Mouse (Mus musculus) 416B (cell line): Measurements from ENCODE around the gene Pde6d.
A peak's percentile ranks its signal among the peaks of the same experiment; 100 is the strongest.

Source experiments
- DNase-seq: peaks from one replicate; pipeline ENCODE4 v3.0.0; 2011; ENCODE audit warnings: low read depth

Pde6d gene

DNA sequence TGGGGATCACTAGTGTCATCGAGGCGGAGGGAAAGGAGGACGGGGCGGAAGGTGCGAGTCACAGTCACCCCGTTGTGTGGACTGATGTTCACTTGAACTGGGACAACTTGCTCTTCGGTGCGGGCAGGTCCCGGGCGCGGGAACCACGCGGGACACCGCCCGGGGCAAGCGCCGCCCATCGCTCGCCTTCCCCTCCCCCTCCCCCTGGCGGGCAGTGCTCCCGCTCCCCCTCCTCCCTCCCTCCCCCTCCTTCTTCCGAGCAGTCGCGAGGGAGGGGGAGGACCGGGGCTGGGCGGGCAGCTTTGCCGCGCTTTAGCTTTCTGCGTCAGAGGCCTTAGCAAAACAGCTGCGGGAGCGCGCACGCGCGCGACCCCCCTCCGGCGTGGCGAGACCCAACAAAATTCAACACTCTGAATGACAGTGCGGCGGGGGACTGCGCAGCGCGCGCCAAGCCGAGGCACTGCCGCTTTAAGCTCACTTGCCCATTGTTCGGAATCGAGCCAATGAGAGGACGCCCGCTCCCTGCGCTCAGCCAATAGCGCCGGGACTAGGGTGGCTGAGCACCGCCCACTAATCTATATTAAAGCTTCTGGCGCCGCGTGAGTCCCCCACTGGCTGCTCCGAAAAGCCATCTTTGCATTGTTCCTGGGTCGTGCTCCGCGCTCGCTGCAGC is 56.2 kb downstream of the Pde6d start, which contains the start of gene Ptma:
Ptma (plus strand) TSS at position 611 of the 673 bp plus-strand sequence.
- DNase-seq = peak; percentile 99

DNA sequence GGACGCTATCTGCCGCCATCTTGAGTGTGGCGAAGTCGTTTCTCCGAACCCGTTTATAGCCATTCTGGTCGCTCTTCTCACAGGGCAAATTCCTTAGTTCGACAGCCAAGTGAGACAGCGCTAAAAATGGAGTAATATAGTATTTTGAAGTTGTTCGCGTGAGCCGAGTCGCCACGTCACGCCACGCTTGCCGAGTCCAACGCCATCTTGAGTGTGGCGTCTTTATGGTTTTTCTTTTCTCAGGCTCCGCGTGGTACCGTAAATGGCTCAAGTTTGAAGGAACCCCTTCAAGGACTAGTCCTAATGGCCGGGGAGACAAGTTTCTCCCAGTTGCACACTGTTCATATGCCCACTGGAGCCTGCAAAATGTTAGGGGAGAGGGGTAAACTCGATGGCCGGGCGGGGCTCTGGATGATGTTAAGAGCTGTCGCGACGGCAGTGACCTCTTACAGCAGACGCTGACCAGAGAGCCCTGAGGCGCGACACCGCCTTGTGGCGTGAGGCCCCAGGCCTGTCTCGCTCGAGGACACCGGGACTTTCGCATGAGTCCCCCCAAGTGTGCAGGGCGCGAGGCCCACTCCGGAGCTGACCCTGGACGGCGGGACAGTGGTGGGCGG is 56.8 kb downstream of the Pde6d start:
- DNase-seq = peak; percentile 93

DNA sequence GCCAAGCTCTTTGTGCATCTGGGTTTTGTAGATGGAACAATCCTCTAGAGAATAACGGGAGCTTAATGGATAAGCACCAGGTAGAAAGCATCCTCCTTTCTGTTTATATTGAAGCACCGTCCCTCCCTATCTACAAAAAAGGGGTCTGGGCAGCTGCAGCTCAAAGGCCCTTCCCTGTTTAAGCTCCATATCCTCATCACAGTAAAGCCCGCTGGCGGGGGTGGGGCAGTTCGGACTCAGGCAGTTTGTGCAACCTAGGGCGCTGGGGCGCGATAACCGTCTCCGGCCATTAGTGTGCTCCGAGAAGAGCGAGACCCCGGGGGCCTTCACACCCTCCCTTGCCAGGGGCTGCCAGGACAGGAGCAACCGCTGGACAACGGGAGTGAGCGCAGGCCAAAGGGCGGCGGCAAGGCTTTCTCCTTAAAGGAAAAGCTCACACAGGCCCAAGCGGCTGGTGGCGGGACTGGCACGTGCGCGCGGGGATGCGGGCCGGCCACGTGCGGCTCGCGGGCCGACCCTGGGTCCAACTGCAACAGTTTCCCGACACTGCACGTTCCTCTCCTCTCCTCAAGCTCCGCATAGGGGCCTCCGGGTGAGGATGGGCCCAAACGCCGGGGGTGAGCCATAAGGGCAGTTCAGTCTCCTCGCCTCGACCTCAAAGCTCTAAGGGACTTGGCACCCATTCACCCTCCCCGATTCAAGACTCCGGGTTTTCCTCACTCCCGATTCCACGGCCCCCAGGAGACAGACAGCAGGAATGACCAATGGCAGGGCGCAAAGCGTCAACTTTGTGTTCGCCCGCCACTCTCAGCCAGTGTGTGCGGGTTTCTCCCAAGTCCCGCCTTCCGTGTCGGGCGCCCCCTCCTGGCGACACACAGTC is 57.6 kb downstream of the Pde6d start:
- peak; percentile 97 for DNase-seq

DNA sequence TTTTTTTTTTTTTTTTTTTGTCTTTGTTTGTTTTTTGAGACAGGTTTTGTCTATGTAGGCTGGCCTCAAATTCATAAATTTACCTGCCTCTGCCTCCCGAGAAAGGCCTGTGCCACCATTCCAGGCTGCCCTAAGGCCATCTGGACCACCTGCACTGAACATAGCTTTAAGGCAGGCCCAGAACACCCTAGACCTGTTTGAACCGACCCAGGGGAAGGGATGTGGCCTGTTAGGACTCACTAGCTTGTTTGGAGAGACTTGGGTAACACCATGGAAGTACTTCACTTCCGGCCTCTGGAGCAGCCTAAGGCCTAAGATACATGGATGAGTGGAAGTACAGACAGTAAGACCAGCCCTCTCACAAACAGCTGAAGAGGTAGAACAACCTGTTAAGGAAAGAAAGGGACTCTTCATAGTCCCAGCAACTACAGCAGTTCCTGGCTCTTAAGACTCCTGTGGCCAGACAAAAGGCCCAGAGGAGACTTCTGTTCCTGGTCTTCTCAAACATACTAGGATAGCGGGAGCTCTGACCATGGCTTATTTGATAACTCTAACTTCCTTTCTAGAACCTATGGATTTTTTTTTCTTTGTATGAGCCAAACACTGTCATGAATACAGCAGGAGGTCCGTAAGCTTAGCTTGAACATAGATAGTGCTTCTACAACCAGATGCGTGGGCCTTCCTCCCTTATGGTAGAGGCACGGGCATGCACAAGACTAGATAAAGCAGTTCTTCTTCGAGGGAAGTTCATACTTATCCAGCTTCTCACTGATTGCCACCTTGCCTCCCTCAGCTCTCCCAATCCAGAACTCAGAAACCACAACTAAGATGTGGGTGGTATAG is 58.4 kb downstream of the Pde6d start:
- DNase-seq = no peak

DNA sequence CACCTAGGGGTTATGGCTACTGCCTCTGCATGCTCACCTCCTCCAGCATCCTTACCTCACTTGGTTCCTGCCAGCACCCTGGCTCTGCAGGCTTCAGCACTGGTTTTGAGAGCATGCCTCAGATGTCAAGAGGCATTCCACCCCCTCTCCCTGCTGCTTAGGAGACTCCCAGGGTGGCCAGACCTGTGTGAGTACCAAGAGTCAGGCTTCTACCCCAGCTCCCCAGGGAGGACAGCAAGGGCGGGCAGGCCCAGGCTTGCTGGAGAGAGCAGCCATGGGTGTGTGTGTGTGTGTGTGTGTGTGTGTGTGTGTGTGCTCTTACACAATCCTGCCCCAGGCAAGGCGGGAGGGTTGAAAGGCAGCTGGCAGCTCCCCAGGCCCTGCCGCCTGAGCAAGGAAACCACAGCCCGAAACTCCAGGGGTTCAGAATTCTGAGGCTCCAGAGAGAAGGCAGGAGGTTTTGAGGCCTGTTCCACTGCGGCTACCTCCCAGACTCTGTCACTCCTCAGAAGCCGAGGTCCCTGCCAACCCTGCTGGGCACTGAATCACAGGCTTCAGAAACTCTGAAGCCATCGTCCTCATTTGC is 60.0 kb downstream of the Pde6d start:
- peak; percentile 87 for DNase-seq

DNA sequence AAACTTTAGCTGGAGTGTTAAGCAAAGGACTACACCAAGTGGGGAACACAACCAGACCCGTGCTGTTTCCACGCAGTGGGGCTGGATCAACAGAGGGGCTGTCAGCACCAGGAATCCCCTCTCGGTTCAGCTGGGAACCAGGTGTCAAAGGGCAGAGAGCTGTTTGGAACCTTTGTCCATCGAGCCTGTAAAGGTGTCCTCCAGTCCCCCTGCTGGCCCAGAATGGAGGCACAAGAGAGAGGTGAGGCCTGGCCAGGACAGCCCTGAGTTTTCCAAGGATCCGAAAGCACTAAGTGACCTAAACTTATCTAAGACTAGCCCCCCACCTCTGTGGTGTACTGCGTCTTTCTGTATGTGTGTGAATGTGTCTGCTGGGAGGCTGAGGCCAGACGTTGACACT is 62.1 kb downstream of the Pde6d start:
- DNase-seq = peak; percentile 26

DNA sequence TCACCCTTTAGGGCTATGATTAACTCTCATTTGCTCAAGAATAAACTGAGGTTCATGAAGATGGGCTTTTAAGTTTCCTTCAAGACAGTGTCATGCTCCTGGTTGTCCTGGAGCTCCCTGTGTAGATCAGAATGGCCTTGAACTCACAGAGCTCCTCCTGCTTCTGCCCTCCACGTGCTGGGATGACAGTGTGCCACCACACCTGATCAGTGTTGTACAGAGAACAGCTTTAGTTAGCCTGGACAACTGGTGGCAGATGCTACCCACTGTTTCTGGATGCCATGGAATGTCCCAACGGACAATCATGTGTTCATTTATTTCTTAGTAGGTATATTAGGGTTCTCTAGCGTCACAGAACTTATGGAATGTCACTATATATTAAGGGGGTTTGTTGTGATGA is 65.4 kb downstream of the Pde6d start:
- DNase-seq = no peak

DNA sequence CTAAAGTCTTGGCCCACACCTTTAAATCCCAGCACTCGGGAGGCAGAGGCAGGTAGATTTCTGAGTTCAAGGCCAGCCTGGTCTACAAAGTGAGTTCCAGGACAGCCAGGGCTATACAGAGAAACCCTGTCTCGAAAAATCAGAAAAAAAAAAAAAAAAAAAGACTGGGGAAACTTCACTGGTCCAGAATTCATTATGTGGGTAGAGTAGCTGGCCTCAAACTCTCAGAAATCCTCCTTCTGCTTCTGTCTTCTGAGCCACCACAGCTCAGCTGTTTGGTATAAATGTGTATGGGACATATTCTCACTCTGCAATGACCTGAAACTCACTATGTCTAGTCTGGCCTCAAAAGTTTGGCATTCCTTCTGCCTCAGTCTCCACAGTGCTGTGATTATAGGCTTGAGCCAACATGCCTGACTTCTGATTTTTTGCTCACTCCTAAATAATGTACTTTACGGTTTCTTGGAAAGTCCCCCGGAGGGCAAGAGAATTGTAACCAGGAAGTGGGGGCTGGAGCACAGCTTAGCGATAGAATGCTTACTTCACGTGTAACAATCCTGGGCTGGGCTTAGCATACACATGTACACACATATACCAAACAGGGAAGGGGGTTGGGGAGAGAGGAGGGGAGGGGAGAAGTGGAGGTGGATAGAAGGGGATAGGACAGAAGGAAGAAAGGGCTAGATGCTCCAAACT is 66.6 kb downstream of the Pde6d start:
- DNase-seq = no peak

DNA sequence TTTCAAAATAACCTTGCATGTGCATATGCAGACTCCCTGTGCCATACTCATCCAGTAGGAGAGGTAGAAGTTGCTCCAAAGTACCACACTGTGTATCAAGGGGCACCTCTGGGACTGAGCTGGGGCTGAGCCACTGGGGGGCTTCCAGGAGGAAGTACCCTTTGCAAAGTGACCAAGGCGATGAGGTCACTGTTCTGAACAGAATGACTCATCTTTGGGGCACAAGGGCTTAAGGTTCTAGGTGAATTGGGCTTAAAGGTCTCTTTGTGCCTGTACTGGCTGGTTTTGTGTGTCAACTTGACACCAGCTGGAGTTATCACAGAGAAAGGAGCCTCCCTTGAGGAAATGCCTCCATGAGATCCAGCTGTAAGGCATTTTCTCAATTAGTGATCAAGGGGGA is 69.4 kb downstream of the Pde6d start:
- peak; percentile 51 for DNase-seq

DNA sequence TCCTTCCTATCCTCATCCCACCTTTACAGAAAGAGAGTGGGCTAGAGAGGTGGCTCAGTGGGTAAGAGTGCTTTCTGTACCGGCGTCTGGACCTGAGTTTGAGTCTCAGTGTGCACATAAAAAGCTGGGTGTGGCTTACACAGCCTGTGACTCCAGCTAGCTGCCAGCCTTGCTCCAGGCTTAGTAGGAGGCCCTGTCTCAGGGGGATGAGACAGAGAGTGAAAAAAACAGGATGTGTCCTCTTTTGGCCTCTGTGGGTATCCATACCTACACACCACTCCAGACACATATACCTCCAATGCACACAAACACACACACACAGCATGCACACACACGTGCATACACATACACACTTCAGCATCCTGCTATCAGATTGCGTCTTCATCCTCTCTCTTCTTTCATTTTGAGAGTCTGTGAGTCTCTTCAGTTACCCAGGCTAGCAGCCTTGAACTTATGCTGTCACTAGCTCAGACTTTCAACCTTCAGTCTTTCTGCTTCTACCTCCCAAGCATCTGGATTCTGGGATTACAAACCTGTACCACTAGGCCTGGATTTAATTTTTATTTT is 70.2 kb downstream of the Pde6d start:
- DNase-seq = peak; percentile 33

DNA sequence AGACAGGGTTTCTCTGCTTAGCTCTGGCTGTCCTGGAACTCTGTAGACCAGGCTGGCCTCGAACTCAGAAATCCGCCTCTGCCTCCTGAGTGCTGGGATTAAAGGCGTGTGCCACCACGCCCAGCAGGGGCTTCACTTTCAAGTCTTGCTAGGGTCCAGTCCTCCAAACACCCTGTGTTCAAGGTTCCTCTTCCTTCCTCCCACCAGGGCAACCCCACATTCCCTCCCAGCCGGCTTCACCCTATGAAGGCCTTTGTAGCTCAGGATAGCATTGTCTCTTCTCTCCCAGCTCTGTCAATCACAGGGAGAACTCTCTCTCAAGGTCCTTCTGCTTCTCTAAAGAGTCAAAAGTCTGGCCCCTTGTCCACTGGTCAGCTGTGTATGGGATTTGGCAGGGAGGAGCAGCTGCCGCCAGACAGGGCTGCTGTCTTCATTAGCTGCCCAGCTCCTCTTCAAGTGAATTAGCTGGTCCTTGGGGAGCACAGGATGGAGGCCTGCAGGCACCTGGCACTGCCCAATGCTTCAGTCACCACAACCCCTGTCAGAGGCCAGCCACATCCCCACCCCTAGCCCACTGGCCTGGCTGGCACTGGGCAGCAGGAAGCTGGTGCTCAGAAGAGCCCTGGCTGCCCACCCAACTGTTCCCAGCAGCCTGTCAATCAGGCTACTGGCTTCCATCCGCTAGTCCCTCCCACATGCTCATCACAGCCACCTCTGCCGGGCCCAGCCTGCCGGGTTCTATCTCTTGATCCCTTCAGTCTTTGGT is 71.6 kb downstream of the Pde6d start:
- DNase-seq = peak; percentile 82

DNA sequence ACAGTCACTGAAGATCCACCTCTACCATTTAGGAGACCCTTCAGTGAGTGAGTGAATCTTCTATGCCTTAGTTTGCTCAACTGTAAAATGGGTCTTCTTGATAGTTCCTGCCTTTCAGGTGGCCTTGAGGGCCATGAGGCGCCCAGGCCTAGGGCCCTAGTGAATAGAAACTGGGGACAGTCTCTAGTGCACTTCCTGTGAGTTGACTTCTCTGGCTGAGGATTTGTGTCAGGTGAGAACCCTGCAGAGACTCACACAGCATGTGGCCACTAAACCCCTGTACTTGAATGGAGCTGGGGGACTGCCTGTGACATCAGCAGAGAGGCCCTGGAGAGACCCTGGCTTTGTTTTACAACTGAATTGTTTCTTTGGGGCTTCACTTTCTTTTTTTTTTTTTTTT is 72.2 kb downstream of the Pde6d start:
- peak; percentile 44 for DNase-seq

DNA sequence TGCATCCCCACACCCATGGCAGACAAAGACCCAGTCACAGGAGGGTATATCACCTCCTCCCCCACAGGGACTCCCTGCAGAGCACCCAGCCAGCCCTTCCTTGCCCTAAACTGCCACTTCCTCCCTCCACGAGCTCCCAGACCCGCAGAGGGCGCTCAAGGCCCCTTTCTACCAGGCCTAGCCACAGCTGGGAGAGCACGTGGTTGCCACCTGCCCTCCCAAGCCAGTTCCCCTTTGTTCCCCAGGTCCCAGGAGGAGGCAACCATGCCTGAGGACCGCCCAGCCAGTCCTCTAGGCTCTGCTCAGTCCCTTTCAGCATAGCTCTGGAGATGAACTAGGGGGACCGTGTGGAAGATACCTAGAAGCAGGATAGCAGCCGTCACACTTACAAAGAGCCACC is 73.0 kb downstream of the Pde6d start:
- DNase-seq = peak; percentile 96

DNA sequence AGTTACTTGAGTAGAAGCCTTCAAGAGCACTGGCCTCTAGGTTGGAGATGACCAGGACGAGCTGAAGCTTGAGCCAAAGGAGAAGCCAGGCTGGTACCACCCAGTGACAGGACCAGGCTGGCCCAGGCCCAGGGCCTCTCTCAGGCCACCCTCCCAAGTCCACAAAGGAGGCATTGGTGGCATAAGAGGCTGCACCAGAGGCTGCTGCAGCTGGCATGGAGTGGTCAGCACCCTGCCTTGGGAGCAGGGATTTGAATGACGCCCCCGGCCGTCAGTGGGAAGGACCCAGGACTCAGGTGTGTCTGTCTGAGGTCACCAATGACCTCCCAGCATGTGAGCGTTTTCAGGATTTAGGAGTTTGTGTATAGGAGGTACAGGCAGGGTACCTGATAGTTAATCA is 74.6 kb downstream of the Pde6d start:
- no peak for DNase-seq

DNA sequence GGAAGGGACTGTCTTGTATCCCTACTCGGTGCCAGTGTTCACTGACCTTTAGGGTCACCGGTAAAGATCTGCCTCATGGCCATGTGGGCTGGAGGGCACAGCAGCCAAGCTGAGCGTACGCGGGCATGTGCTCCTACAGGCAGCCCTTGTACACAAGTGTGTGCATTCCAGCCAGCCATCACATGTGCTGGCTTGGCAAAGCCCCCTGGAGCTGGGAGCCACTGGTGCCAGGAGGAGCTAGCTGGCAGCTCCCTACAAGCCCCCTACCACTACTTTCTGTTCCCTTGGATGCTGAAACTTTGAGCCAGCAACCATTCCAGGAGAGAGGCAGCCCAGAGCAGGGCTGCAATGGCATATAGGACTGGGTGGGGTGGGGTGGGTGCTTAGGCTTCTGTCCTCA is 76.0 kb downstream of the Pde6d start:
- no peak for DNase-seq

DNA sequence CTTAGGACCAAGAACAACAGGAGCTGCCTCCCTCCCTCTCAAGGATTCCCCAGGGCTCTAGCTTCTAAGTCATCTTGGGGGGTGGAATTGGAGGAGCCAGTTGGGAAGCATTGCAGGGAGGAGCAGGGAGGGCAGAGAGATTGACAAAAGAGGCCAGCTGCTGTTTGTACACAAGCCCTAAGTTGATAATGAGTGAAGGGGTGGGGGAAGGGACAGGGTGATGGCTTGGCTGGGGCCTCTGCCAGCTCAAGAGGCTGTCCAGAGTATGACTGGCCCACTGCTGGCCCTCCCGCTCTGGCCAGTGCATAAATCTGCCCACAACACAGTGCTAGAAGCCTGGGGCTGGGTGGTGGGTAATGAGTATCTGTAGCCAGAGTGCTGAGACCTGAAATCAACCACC is 77.0 kb downstream of the Pde6d start:
- DNase-seq = peak; percentile 81

DNA sequence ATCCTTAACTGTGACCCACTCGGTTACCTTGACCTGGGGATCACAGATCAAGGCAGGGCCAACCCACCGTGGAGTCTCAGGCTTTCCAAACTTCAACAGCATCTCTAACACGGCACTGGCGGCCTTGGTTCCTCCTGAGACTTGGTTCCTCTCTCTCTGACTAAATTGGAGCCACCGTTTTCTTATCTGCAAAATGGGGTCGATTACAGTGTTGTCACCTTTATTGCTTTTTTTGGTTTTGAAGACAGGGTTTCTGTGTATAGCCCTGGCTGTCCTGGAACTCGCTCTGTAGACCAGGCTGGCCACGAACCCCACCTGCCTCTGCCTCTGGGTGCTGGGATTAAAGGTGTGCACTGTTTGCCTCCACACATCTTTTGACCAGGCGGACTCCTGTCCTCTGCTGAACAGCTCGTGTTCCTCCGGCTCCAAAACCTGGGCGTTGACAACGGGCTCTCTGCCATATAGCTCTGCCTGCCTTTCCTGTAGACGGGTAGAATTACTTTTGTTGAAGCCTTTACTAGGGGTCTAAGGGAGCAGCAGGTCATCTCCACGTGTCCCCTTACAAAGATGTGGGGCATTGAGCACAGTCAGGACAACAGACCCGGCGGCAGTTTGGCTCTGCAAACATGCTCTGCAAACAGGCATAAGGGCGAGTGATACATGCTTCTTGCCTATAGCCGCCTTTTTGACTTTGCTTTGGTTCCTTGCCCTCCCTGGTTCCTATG is 77.6 kb downstream of the Pde6d start:
- DNase-seq = peak; percentile 58

DNA sequence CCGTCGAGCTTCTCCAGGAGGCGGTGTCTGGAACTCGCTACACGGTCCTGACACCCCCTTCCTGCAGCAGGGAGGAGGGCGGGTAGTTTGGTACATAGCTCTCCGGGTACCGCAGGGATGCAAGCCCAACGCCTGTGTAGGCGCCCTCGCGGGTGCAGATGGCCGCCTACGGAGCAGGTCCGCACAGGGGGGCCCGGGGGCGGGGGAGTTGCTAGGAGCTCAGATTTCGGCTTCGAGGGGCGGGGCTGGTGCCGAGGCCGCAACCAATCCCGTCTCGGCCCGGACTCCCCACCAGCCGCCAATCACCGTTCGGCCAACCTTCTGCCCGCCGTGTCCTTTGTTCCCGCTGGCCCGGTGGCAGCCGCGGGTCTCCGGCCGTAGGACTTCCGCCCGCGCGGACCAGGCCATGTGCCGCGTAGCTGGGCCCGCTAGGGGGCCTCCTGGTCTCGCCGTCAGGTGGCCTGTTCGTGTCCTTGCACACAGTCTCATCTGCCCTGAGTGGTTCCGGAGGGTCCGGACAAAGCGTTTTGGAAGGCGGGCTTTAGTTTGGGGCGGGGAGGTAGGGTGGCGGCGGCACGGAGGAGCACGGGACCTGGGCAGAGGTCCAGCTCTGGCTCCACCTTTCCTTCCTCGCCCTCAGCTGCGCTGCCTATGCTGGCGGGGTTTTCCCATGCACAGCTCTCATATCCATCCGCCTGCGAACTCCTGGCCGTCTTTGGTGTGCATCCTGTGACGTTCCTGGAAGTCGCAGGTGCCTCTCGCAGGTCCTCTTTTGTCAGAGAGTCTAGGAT is 78.3 kb downstream of the Pde6d start:
- DNase-seq = peak; percentile 99
